Mouse (Mus musculus): ENCODE data around the gene Pgpep1.

DNA sequence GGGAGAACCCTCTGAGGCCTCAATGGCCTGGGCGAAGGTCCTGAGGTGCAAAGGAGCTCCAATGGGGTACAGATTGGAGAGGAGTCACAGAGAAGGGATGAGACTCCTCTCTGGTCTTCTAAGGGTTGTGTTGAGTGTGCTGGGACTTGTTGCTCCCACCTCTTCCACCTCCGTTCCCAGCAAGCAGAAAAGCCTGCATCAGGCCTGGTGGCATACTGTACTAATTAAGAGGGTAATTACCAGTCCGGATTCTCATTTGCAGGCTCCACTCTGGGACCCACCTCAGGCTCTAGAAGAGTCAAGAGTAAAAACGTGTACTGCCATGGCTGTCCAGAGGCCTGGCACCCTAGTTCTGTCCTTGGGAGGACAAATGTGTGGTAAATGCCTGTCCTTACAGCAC, 36.8 kb upstream of the Pgpep1 start:
- TF ChIP-seq USF1 (IDR thresholded peaks at IDR 0.05; ENCODE audit: low read depth) (no peak), CTCF (IDR thresholded peaks at IDR 0.05; ENCODE audit: control insufficient read depth, insufficient read depth, insufficient read length) (no peak), FOSL1 (IDR thresholded peaks at IDR 0.05; ENCODE audit: insufficient read depth, low read length, poor library complexity, severe bottlenecking) (no peak)

Data from C2C12 (cell line).